Mouse (Mus musculus): ENCODE data around the gene Smoc1.

DNA sequence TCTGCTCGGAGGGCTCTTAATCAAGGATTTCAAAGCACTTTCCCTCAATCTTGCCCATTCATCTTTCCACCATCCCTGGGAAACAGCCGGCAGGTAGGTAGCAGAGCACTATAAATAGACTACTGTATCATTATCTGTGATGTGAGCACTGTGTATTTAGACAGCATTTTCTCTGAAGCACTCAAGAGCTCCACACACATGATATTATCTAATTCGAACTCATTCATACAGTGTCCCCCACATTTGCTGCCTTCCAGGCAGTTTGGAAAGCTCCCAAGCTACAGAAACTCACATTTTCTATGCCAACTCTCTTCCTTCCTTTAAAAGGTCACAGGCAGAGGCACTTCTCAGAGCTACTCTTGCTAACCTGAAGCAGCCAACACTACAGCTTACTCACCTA lies 200.0 kb downstream of the Smoc1 start:
- TF ChIP-seq CTCF (IDR thresholded peaks at IDR 0.05; ENCODE audit: control insufficient read depth, insufficient read depth, insufficient replicate concordance, low read depth, low read length) (no peak), POLR2A (IDR thresholded peaks at IDR 0.05; ENCODE audit: control insufficient read depth, low read depth, low read length) (no peak)

Data from testis, adult 2 months (tissue).